Mouse (Mus musculus) gastrocnemius, postnatal 14 days (tissue): ENCODE data around the gene Crhr1. TPM values are rescaled to one million over a fixed set of nuclear protein-coding genes. Genes with fewer than 3 reads are reported as not detected.
A peak's percentile ranks its signal among the peaks of the same experiment; 100 is the strongest.

Source experiments
- DNase-seq: peaks from one replicate; pipeline ENCODE4 v3.0.0; 2021; ENCODE audit warnings: mixed read lengths
- intact Hi-C: fragments of 180-260 bp; cut with DNase I; formaldehyde crosslinking; loops from one replicate; pipeline ENCODE4 v1.15.1; 2025; ENCODE audit warnings: low total_unique reads
- long read RNA-seq, 2 experiments: library from polyadenylated mRNA; stranded (forward); transcript quantifications; one replicate each; pipeline ENCODE4 v2.0.0; 2021
- total RNA-seq, 2 experiments: library from RNA; stranded (reverse); gene quantifications; 2 replicates each; pipeline ENCODE4 v1.2.3; 2021

The Crhr1 gene
- not detected for total RNA-seq
- long read RNA-seq, experiment 1: 0 reads
- long read RNA-seq, experiment 2: 0 reads

GRCm38 (mm10) chr11:104132580-104133441 is at the start of gene Crhr1:
Gene Crhr1 (plus strand): TSS chr11:104132855.
- intact Hi-C loops: no loop called here
- no peak for DNase-seq

GRCm38 (mm10) chr11:104083248-104083647 is 49.4 kb upstream of the Crhr1 start:
- intact Hi-C loops: no loop called here
- DNase-seq: no peak

- DNase-seq: no peak
- intact Hi-C loops: no loop called here
Observed at GRCm38 (mm10) chr11:104083716-104084115, 48.9 kb upstream of the Crhr1 start.

GRCm38 (mm10) chr11:104088519-104088918 is 44.1 kb upstream of the Crhr1 start:
- no peak for DNase-seq
- intact Hi-C loops: no loop called here

- no peak for DNase-seq
- intact Hi-C loops: no loop called here
Observed at GRCm38 (mm10) chr11:104090769-104091168, 41.9 kb upstream of the Crhr1 start.

GRCm38 (mm10) chr11:104095151-104095550 is 37.5 kb upstream of the Crhr1 start:
- intact Hi-C loops: no loop called here
- no peak for DNase-seq

- DNase-seq: no peak
- intact Hi-C loops: no loop called here
Observed at GRCm38 (mm10) chr11:104096536-104096935, 36.1 kb upstream of the Crhr1 start.

- no peak for DNase-seq
- intact Hi-C loops: no loop called here
Observed at GRCm38 (mm10) chr11:104099542-104099941, 33.1 kb upstream of the Crhr1 start.

GRCm38 (mm10) chr11:104102641-104103040 is 30.0 kb upstream of the Crhr1 start:
- intact Hi-C loops: no loop called here

GRCm38 (mm10) chr11:104106329-104106728 is 26.3 kb upstream of the Crhr1 start:
- no peak for DNase-seq
- intact Hi-C loops: no loop called here

More at GRCm38 (mm10) chr11:104102641-104103040, 30.0 kb upstream of the Crhr1 start:
- no peak for DNase-seq

GRCm38 (mm10) chr11:104106969-104107368 is 25.7 kb upstream of the Crhr1 start:
- DNase-seq: no peak
- intact Hi-C loops: no loop called here

GRCm38 (mm10) chr11:104110366-104110765 is 22.3 kb upstream of the Crhr1 start:
- DNase-seq: no peak
- intact Hi-C loops: no loop called here

GRCm38 (mm10) chr11:104111851-104112250 is 20.8 kb upstream of the Crhr1 start:
- DNase-seq: no peak
- intact Hi-C loops: no loop called here

GRCm38 (mm10) chr11:104113699-104114098 is 19.0 kb upstream of the Crhr1 start:
- intact Hi-C loops: no loop called here
- DNase-seq: no peak

GRCm38 (mm10) chr11:104114690-104115089 is 18.0 kb upstream of the Crhr1 start:
- intact Hi-C loops: no loop called here
- DNase-seq: peak; percentile 60

GRCm38 (mm10) chr11:104118356-104118755 is 14.3 kb upstream of the Crhr1 start:
- intact Hi-C loops: no loop called here
- no peak for DNase-seq

- no peak for DNase-seq
- intact Hi-C loops: no loop called here
Observed at GRCm38 (mm10) chr11:104122966-104123365, 9.7 kb upstream of the Crhr1 start.

- no peak for DNase-seq
- intact Hi-C loops: no loop called here
Observed at GRCm38 (mm10) chr11:104123479-104123878, 9.2 kb upstream of the Crhr1 start.

- intact Hi-C loops: no loop called here
- DNase-seq: no peak
Observed at GRCm38 (mm10) chr11:104124582-104124981, 8.1 kb upstream of the Crhr1 start.

- intact Hi-C loops: no loop called here
- DNase-seq: no peak
Observed at GRCm38 (mm10) chr11:104129466-104129865, 3.2 kb upstream of the Crhr1 start.
